Mouse (Mus musculus) heart, postnatal 0 days (tissue): ENCODE results near the gene Acads.

Experiments
- CTCF ChIP-seq: IDR thresholded peaks from 2 replicates; pipeline ENCODE4 v1.5.1; 2016; ENCODE audit warnings: antibody characterized with exemption, control low read depth, low read depth
- EP300 ChIP-seq: IDR thresholded peaks from 2 replicates; pipeline ENCODE4 v1.6.1; 2016; ENCODE audit warnings: antibody characterized with exemption, low read depth

DNA sequence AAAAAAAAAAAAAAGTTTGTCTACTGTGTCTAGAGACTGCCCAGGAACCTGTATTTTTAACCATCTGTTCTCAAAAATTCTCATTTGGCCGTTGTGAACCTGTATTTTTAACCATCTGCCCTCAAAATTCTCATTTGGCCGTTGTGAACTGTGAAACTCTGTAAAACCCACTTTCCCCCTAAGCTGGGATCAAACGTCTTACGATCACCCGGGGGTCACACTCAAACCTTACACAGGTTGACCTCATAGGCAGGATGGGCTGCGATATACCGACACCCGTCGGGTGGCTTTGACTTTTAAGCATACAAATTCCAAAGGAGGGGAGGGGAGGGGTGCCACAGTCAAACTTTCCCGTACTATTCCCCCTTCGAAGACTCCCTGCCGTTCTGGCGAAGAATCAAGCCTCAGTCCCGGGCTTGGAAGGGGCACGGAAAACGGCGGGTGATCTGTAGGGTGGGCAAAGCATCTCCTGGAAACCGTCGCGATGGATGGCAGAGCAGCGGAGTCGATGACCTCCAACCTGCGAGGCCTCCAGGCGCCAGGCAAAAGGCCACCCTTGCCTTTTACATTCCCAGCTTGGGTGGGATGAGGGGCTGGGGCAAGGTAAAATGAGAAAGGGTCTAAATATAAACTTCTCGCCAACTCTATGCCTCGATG is 37.9 kb upstream of the Acads start:
- TF ChIP-seq CTCF (no peak), EP300 (no peak)
